Mouse (Mus musculus) erythroblast, embryonic 14.5 days (primary cell): ENCODE measurements around the gene Tmem131l.

Experiments used
- GATA1 ChIP-seq: IDR thresholded peaks from 2 replicates; pipeline ENCODE4 v1.6.1; 2012; ENCODE audit warnings: low read length, inconsistent platforms, mixed read lengths
- TAL1 ChIP-seq: IDR thresholded peaks from 3 replicates; pipeline ENCODE4 v1.6.1; 2012; ENCODE audit warnings: low read length, inconsistent platforms, mixed read lengths

GRCm38 (mm10) chr3:84076543-84077332, 36.8 kb upstream of the Tmem131l start:
- TF ChIP-seq TAL1 (no peak), GATA1 (no peak)
